In genomic region chr11:43549701-43550100, GRCm38 (mm10) we compare ENCODE assay signal across 9 mouse cellular contexts. TPM values are rescaled to one million over a fixed set of nuclear protein-coding genes. Genes with fewer than 3 reads are reported as not detected.
DNase-seq lines count a peak whose midpoint lies in the region; ATAC-seq lines count a peak whose summit lies in the region.
"Had no signal": no experiment of that assay in that cellular context is flagged by ENCODE, and none has a peak within 500 bp of the region (broad histone marks: within the 10 kb centered on the region; RNA-seq: fewer than 3 reads in every experiment).

No protein-coding gene starts in this region.

- no peak overlapping the region for H3K4me3 ChIP-seq in lung, embryonic 16.5 days (ENCODE audit: low read length)

- H3K9me3 ChIP-seq in lung, embryonic 16.5 days (ENCODE audit: control insufficient read depth, low read length): no peaks in the 10 kb centered on the region

- H3K4me2 ChIP-seq in lung, embryonic 16.5 days (ENCODE audit: low read depth, low read length): peak overlapping the region; percentile 26

- H3K27me3 ChIP-seq in lung, embryonic 16.5 days (ENCODE audit: control insufficient read depth, insufficient read depth, low read depth, low read length): no peaks in the 10 kb centered on the region

- peaks cover 44% of the 10 kb centered on the region for H3K4me1 ChIP-seq in lung, embryonic 16.5 days (replicated peaks; ENCODE audit: control insufficient read depth, insufficient read depth, low read length)

- H3K27ac ChIP-seq in lung, embryonic 16.5 days (ENCODE audit: low read length): peak overlapping the region; percentile 97

- DNase-seq in right cerebral cortex, postnatal 10 days (ENCODE audit: low spot score in 2 of 2): peak; percentile 51
- no peak for DNase-seq in right cerebral cortex, postnatal 4 days
- DNase-seq in gastrocnemius, postnatal 36 days: peak; percentile 22 to 27
- DNase-seq in kidney, adult 9 months: peak; percentile 88
- DNase-seq in spleen, adult 12 weeks (ENCODE audit: low spot score): no peak
- no peak for DNase-seq in layer of hippocampus, postnatal 25 days (ENCODE audit: extremely low spot score in 1 of 2, low spot score in 1 of 2)
- DNase-seq in urinary bladder, postnatal 25 days (ENCODE audit: low spot score): no peak

- peak; percentile 51 for ATAC-seq in lung, embryonic 16.5 days (ENCODE audit: low read depth)

- H3K9ac ChIP-seq in lung, embryonic 16.5 days (ENCODE audit: low read length): peak overlapping the region; percentile 48; the same call in 1 of the 2 replicates

- H3K36me3 ChIP-seq in lung, embryonic 16.5 days (ENCODE audit: control insufficient read depth, insufficient read depth, low read length): no peaks in the 10 kb centered on the region

- WGBS in lung, embryonic 16.5 days: 19% methylated on average over 11 of the region's 11 CpGs

- intact Hi-C loops in gastrocnemius, postnatal 36 days (cut with DNase I): no loop called here

RNA-seq across cellular contexts. Expression of gene Ccnjl, which starts 21.1 kb away (rescaled TPM):
- under 1 TPM; 0.12 to 0.13 TPM for total RNA-seq in gastrocnemius, postnatal 36 days (2021)
- polyA plus RNA-seq in lung, embryonic 16.5 days (2015; fragmentation: Nextera tagmentation; extraction: Ambion mirVana): 19.6 and 20.0 TPM in 2 replicates
- total RNA-seq in layer of hippocampus, postnatal 25 days (2021): 10 to 100 TPM in 1 of 2 experiments, 1 to 10 TPM in 1; 9.3 to 13.1 TPM

RNA-seq across cellular contexts. Expression of gene 4933415A04Rik, which starts 37.1 kb away (rescaled TPM):
- not detected for total RNA-seq in gastrocnemius, postnatal 36 days (2021)
- polyA plus RNA-seq in lung, embryonic 16.5 days (2015; fragmentation: Nextera tagmentation; extraction: Ambion mirVana): 5.1 and 6.1 TPM in 2 replicates
- total RNA-seq in layer of hippocampus, postnatal 25 days (2021): 1 to 10 TPM; 1.5 to 1.6 TPM

RNA-seq across cellular contexts. Expression of gene Fabp6, which starts 51.6 kb away (rescaled TPM):
- total RNA-seq in gastrocnemius, postnatal 36 days (2021): not detected
- polyA plus RNA-seq in lung, embryonic 16.5 days (2015; fragmentation: Nextera tagmentation; extraction: Ambion mirVana): 3.2 TPM in 1 of 2 replicates, not detected in the other
- total RNA-seq in layer of hippocampus, postnatal 25 days (2021): not detected
- total RNA-seq: gastrocnemius, postnatal 4 days had no signal

Comparison
In these comparisons a context has a peak if more than half of its experiments do, and no peak if none do; other contexts are left out.
1. DNase-seq: peak in right cerebral cortex, postnatal 10 days (2 of 2), gastrocnemius, postnatal 36 days (2 of 2) and kidney, adult 9 months (single experiment); none in right cerebral cortex, postnatal 4 days (single experiment), spleen, adult 12 weeks (single experiment), layer of hippocampus, postnatal 25 days (0 of 2) and urinary bladder, postnatal 25 days (single experiment).
2. RNA of gene Ccnjl, which starts 21.1 kb away (total RNA-seq): 9.3 to 13.1 TPM in layer of hippocampus, postnatal 25 days; 0.12 to 0.13 TPM in gastrocnemius, postnatal 36 days; every median in the first group is over 4 times any median in the second.